Mouse (Mus musculus) adipocyte (in vitro differentiated cells): ENCODE data around the gene Hist1h1d.
"Not testable (repeated sequence)": the region's sequence is repeated elsewhere in the genome, so short reads cannot be mapped to it uniquely, and the experiment has no call there.

ENCODE experiments used
- DNase-seq: peaks from one replicate; pipeline ENCODE4 v3.0.0-alpha.2; 2016; ENCODE audit warnings: low spot score

The Hist1h1d gene

DNA sequence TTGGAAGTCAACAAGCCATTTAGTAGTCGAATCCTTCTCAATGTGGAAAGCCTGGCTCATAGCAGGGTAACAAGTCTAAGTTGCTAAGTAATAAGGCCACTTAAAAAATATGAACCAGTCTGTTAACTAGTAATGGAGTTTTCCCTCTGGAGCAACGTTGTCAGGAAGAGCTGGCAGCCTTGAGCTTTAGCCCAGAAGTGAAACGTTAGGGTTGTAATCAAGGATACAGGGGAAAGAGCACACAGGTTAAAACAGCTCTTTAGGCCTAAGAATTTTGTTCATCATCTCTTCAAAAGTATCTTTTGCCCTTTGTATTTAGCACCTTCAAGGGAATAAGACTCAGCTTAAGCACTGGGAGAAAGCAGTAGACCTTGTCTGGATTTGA is 2.3 kb upstream of the Hist1h1d start:
- peak; percentile 49 for DNase-seq

DNA sequence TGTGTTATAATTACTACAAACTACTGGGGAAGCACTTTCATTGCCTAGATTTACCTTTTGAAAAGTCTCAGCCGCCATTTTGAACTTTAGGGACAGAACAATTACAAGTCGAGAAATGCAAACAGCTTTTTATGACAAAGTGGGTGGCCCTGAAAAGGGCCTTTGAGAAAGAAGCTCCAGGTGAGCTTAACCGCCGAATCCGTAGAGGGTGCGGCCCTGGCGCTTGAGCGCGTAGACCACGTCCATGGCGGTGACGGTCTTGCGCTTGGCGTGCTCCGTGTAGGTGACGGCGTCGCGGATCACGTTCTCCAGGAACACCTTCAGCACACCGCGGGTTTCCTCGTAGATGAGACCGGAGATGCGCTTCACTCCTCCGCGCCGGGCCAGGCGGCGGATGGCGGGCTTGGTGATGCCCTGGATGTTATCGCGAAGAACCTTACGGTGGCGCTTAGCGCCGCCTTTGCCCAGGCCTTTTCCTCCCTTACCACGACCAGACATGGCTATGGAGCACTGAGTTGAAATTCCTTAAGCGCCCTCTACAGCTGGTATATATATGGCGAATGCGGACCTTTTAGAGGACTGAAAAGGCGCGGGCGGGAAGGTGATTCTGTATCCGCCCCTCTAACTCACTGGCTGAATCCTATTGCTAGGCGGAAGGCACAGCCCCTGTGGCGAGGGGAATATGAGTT is 1.8 kb upstream of the Hist1h1d start, which contains the start of gene Hist1h4f:
TSS of gene Hist1h4f (minus strand) at position 503 of the 689 bp plus-strand sequence.
- peak; percentile 96 for DNase-seq

DNA sequence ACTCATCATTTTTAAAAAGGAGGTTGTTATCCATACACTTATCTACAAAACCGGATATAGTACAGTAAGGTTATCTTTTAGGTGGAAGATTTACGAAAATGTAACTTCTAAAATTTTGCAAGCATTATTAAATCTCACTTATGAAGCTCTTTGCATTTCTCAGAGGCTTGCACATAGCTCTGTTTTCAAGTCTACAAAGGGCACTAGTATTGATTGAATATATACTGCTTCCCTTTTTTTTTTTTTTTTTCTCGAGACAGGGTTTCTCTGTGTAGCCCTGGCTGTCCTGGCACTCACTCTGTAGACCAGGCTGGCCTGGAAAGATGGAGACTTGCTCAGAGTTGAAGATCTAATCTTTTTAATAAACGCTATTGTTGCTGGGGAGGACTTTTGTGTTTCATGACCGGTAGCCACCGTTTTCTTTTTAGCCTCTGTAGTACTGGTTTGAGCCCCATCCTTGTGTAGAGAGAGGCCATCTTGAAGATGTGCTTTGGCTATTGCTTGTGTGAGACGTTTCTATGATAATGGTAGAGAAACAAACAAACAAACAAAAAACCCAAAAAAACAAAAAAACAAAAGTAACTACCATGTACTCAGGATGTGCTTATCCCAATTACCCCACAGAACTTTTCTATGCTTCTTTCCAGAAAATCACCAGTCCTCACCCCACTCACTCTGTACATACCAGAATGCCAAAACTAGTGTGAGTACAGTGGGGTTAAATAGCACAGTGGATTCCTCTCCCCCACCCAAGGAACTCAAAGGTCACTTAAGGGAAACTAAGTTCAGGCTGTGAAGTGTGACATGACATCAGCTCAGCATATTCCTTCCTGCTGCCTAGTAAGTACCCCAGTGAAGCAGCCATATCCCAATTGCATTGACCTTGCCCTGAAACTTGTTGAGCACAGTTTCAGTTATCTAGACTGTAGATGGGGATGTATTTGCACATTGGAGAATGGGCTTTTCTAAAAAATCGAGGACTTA is 839 bp upstream of the Hist1h1d start:
- no peak for DNase-seq

DNA sequence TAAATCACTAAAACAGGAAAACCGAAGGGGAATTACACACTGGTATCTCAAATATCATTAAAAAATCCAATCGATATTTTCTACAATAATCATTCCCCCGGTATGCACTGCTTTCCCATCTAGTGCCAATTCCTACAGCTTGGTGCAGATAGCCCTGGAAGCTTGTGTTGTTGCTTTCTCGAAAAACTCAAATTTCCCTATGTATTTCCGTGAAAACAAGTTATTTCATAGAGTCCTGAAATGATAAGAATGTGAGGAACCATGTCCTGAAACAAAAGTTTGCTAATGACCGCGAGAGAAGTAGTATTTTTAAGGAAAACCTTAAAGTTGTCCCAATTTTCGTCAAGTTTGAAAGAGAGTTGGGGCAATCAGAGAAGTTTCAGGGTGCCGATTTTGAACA is 1.3 kb downstream of the Hist1h1d start:
- DNase-seq = no peak

DNA sequence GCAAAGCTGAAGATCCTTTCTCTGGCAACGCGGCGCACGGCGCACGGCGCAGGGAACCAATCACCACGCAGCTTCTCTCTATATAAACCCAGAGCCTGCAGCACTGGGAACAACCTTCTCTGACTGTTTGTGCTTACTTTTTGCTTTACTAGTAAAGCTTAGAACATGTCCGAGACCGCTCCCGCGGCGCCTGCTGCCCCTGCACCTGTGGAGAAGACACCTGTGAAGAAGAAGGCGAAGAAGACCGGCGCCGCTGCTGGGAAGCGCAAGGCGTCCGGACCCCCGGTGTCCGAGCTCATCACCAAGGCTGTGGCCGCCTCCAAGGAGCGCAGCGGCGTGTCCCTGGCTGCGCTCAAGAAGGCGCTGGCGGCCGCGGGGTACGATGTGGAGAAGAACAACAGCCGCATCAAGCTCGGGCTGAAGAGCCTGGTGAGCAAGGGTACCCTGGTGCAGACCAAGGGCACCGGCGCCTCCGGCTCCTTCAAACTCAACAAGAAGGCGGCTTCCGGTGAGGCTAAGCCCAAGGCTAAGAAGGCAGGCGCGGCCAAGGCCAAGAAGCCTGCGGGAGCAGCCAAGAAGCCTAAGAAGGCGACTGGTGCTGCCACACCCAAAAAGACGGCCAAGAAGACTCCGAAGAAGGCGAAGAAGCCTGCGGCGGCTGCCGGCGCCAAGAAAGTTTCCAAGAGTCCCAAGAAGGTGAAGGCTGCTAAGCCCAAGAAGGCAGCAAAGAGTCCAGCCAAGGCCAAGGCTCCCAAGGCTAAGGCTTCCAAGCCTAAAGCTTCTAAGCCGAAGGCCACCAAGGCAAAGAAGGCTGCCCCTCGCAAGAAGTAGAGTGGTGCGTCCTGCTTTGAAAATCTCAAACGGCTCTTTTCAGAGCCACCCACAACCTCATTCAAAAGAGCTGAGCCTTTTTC is 2.1 kb downstream of the Hist1h1d start:
- DNase-seq = peak; percentile 90

DNA sequence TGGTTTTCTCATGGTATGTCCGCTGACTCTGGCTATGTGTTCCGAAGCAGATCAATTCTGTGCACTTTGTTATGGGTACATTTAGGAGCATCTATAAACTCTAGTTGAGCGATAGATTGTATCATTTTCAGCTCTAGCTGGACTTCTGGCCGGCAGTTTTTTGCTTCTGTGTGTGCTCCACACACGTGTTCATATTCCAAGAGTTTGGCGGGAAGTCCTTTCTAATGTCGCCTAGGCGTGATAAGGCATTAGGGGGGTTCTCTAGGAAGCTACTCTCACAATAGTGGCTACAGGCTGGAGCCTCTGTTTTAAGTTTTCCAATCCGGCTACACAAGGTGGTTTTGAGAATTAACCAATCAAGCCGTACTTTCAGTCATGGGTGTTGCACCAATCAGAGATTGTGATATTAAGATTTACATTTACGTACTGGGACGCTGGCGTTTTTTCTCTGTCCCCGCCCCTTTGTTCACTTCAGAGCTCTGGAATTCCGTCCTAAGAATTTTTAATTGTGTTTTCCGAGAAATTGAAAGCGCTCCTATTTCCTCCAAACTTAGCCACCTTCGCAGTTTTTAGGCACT is 2.9 kb downstream of the Hist1h1d start:
- DNase-seq = peak; percentile 79

DNA sequence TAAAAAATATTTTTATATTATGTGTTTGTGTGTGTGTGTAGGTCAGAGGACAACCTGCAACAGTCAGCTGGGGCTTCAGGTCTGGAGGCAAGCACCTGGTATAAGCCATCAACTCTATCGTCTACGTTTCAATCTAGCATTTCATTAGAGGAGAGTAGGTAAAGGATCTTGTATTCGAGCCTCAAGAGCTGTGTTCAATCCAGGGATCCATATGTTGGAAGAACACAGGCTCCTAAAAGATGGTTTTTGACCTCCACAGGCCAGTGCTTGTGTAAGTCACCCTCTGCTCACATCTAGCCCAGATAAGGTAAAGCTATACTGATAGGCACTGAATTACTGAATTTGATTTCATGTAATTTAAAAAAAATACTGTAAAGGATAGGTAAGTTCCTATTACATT is 3.8 kb downstream of the Hist1h1d start:
- DNase-seq = no peak

DNA sequence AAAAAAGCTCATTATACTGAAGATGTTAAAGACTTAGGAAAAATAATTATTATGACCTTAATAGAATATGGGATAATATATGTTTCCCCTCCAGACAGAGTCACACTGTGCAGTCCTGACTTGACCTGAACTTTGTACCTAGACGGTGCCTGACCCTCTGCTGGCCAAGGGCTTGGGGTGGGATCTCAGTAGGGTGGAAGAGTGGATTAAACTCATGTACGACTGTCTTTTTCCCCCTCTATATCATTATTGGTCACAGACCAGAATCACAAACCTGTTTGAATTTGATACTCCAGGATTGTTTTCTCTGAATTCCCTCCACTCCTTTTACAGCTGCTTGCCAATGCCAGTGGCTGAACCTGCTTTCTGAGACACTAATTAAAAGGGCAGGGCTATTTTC is 7.6 kb downstream of the Hist1h1d start:
- DNase-seq = not testable (repeated sequence)

DNA sequence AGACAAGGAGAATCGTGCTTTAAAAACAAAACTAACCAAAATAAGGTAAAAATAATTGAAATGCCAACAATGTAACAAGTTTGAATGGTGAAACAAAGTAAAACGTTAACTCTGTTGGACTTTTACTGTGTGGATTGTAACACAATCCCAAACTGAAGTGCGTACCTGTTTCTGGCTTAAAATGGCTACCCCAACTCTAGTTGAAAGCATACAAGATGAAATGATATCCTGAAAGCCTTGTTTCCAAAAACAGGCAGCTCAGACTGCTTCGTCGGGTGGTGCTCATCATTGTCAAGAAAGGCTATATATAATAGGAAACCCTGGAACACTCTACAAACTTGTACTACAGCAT is 8.4 kb downstream of the Hist1h1d start:
- DNase-seq = not testable (repeated sequence)

DNA sequence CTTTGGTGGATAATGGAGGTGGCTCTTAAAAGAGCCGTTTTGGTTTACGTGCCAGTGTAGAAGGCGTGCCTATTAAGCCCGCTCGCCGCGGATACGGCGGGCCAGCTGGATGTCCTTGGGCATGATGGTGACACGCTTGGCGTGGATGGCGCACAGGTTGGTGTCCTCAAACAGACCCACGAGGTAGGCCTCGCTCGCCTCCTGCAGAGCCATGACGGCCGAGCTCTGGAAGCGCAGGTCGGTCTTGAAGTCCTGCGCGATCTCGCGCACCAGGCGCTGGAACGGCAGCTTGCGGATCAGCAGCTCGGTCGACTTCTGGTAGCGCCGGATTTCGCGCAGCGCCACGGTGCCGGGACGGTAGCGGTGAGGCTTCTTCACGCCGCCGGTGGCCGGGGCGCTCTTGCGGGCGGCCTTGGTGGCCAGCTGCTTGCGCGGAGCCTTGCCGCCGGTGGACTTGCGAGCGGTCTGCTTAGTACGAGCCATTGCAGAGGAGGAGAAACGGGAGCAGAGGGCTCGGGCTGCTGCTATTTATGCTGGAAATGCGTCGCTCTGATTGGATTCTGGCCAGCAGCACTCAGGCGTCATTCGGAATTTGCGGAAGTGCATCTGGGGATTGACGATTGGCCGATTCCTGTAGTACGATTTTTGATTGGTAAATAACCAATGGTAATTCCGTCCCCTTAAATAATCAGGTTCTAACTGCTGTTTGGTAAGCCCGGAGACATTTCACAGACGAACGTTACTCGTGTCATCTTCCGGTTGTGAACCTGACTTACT is 9.0 kb downstream of the Hist1h1d start, which contains the start of gene Hist1h3e:
TSS of gene Hist1h3e (minus strand) at position 487 of the 777 bp plus-strand sequence.
- peak; percentile 98 for DNase-seq

DNA sequence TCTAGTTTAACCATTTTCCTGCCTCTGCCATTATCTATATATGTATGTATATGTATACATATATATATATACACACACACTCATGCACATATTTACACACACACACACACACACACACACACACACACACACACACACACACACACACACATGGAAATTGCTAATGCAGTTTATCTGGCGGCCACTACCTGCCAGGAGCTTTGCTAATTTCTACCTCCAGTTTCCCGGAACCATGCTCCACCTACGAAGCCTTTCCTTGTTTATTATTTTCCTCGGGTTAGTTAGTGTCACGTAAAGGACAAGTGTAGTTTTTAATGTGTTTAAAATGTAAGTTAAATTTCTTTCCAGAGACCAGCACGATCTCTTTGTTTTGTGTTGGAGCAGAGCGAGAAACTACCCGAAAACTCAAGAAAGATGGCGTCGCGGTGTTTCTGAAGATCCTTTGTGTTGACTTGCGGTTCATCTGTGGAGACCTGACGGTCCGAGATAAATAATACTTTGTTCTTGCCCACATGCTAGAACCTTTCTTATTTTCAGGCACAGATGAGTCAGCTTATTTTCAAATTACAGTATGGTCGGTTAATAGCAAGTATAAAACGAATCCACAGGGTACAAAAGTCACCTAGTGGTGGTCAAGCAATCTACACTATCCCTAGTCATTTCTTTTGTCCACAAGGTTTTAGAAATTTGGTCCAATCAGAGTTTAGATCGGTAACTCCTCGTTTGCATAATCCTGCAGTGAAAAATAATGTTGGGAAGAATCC is 9.8 kb downstream of the Hist1h1d start:
- peak; percentile 83 for DNase-seq

DNA sequence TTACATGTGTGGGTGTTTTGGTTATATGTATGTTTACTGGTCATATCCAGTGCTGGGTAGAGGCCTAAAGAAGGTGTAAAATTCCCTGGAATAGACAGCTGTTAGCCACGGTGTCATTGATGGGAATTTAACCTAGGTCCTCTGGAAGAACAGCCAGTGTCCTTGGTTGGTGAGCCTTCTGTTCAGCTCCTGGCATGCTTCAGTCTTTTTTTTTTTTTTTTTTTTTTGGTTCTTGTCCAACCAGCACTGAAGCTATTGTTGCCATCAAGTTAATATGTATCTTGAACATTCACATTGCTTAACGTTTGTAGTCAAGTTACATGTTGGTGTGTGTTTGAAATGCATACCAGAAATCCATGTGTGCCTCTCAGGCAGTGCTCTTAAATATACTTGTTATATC is 11.4 kb downstream of the Hist1h1d start:
- no peak for DNase-seq

DNA sequence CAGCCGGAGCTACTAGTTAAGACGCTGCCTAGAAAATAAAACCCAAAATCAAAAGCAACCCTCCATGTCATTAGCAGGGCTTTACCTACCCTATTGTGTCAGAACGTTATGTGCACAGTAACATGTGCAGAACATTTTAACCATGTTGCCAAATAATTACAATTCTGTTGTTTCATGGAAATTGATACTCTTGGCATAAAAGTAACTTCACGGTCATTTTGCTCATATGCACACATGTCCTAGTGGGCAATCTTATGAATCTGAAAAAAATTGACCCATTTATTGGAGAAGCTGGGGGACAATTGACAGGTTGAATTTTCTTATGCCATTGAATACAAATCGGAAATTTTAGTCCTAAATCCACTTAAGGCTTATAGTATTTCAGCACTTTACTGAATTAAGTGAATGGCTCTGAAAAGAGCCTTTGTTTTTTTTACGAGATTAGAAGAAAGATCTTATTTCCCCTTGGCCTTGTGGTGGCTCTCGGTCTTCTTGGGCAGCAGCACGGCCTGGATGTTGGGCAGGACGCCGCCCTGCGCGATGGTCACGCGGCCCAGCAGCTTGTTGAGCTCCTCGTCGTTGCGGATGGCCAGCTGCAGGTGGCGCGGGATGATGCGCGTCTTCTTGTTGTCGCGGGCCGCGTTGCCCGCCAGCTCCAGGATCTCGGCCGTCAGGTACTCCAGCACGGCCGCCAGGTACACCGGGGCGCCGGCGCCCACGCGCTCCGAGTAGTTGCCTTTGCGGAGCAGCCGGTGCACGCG is 17.4 kb downstream of the Hist1h1d start:
- not testable (repeated sequence) for DNase-seq

DNA sequence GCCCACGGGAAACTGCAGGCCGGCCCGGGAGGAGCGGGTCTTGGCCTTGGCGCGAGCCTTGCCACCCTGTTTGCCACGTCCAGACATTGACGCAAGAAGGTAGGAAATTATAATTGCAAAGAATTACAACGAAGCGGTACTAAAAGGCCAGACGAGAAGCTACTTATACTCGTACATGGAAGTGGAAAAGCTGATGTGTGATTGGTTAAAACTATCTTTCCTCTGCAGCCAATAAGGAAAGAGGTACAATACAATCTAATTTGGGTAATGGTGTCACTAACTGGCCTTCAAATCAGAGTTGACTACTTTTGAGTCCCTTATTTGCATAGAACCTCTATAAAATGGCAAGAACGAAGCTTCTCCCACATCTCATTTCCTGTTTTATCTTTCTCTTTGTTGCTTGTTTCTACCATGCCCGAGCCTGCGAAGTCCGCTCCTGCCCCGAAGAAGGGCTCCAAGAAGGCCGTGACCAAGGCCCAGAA is 18.0 kb downstream of the Hist1h1d start, which contains the start of the genes Hist1h2ae and Hist1h2bg:
TSS of gene Hist1h2ae (minus strand) at position 199 of the 482 bp plus-strand sequence.
TSS of gene Hist1h2bg (plus strand) at position 375 of the 482 bp plus-strand sequence.
- peak; percentile 93 for DNase-seq

DNA sequence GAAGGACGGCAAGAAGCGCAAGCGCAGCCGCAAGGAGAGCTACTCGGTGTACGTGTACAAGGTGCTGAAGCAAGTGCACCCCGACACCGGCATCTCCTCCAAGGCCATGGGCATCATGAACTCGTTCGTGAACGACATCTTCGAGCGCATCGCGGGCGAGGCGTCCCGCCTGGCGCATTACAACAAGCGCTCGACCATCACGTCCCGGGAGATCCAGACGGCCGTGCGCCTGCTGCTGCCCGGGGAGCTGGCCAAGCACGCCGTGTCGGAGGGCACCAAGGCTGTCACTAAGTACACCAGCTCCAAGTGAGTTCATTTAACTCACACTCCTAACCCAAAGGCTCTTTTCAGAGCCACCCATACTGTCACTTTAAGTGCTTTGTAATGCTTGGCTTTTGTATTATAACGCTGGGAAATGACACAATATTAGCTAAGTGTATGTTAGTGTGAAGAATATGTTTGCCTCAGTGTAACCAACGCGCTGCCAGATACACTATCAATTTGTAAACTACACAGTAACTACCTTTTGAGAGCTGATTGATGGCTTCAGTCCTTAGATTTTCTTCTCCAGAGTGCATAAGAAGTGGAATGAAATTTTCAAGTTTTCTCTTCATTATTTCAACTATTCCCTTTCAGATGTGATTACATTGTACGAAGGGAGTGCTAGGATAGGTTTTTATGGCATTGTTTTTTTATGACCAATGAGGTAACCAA is 18.6 kb downstream of the Hist1h1d start:
- not testable (repeated sequence) for DNase-seq

DNA sequence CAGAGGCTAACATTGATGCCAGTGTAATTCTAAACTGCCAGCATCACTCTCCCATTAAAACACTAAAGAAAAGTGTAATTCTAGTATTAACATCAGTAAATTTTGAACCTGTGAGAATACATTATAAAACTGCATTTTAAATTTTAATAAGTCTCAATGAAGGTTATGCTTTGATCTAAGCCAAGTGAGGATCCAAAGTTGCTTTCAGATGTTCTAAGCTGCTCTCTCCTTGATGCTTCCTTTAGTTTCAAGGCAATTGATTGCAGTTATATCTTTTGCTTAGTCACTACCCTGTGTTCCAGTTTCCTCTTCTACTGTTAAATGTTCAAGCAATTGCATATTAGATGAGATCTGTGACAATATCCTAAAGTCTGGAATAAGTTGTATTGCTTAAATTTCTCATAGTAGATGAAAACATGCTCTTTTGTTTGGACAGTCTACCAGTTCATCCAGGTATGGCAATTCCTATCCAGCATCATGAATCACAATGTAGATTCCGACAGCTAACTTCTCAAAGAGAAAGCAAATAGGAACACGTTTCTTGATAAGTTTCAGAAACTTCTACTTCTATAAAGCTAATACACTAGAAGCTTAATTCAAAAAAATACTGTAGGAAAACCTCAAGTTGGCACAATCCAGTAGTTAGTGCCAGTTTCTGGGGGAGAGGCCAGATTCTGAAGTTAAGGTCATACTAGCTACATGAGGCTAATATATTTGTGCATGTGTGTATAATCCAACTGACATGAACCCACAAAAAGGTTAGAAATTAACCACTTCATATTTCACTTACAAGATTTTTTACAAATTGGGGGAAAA is 19.4 kb downstream of the Hist1h1d start:
- peak; percentile 44 for DNase-seq
